Mouse (Mus musculus): Measurements from ENCODE around the gene Gabarap. TPM values are rescaled to one million over a fixed set of nuclear protein-coding genes. Genes with fewer than 3 reads are reported as not detected.
A peak's percentile ranks its signal among the peaks of the same experiment; 100 is the strongest.
"Not testable (repeated sequence)": the region's sequence is repeated elsewhere in the genome, so short reads cannot be mapped to it uniquely, and the experiment has no call there.

Gene Gabarap
- 527 and 539 TPM in 2 replicates for polyA plus RNA-seq (2016; fragmentation: Nextera tagmentation; extraction: Ambion mirVana)

- peaks cover 55% of the 10 kb centered on the region for H3K36me3 ChIP-seq (replicated peaks)
These were observed at the start of gene Gabarap for GRCm38 (mm10) chr11:69990850-69991691. Gene Gabarap (plus strand): TSS chr11:69991143.

GRCm38 (mm10) chr11:69945216-69945615 is 45.7 kb upstream of the Gabarap start:
- H3K4me3 ChIP-seq (replicated peaks) = no peak overlapping the region
- H3K36me3 ChIP-seq (replicated peaks) = peaks cover 18% of the 10 kb centered on the region
- ATAC-seq (ENCODE audit: low FRiP score) = no peak
- H3K9me3 ChIP-seq = no peaks in the 10 kb centered on the region
- H3K27ac ChIP-seq = no peak overlapping the region
- 0 out of 2 replicates have a peak, but pooled peaks cover 3% of the 10 kb centered on the region for H3K27me3 ChIP-seq
- H3K9ac ChIP-seq = no peak overlapping the region
- H3K4me2 ChIP-seq = no peak overlapping the region
- 85% methylated on average over 13 of the region's 13 CpGs for WGBS
- H3K4me1 ChIP-seq = peaks cover 25% of the 10 kb centered on the region

More at GRCm38 (mm10) chr11:69990850-69991691, at the start of gene Gabarap:
- no peaks in the 10 kb centered on the region for H3K27me3 ChIP-seq
- under 1% methylated on average over 40 of the region's 40 CpGs for WGBS
- no peaks in the 10 kb centered on the region for H3K9me3 ChIP-seq
- H3K4me3 ChIP-seq (replicated peaks) = peak within 1 kb of the TSS; percentile 75
- H3K27ac ChIP-seq = peak within 1 kb of the TSS; percentile 94
- peak within 1 kb of the TSS; percentile 91 for H3K9ac ChIP-seq
- H3K4me2 ChIP-seq = peak within 1 kb of the TSS; percentile 72
- ATAC-seq (ENCODE audit: low FRiP score) = peak; percentile 73
- peaks cover 21% of the 10 kb centered on the region for H3K4me1 ChIP-seq

GRCm38 (mm10) chr11:69945997-69946891 is 44.7 kb upstream of the Gabarap start:
- Histone ChIP-seq H3K9ac (no peak overlapping the region), H3K4me2 (peak overlapping the region; percentile 68; the same call in 1 of the 2 replicates), H3K4me3 (replicated peaks) (peak overlapping the region; percentile 45; the same call in 1 of the 2 replicates), H3K36me3 (replicated peaks) (peaks cover 18% of the 10 kb centered on the region), H3K27ac (no peak overlapping the region), H3K9me3 (no peaks in the 10 kb centered on the region), H3K4me1 (peaks cover 25% of the 10 kb centered on the region), H3K27me3 (peaks cover 9% of the 10 kb centered on the region; the same call in 1 of the 2 replicates)
- ATAC-seq (ENCODE audit: low FRiP score) = no peak
- WGBS = 92% methylated on average over 18 of the region's 18 CpGs

DNA sequence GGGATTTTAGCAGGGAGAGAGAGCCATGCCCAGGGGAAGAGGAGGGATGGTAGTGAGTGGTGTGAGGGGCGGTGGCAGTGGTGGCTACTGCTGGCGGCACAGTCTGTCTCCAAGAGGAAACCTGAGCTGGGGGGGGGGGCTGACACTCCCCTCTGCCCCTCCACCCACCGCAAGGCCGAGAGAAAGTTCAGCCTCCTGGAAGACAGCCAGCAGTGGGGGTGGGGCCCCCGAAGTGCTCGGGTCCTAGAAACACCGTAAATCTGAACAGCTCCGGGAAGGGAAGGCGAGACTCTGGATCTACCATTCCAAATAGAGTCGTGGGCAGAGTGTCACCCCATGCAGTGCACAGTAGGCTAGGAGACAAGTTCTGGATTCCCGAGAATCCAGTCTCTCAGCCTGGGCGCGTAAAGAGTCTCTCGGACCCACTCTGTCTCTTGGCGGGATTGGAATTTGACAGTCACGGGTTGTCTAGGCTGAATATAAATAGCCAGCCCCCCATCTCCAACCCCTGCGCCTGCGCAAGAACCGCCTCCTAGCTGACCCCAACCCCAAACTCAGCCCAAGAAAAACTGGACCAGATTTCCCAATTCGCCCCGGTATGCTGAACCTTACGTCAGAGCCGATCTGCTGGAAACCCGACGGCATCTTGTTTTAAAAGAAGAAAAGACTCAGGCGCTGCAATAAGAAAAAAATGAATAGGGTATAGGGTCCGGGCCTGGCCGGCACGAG is 43.4 kb upstream of the Gabarap start:
- peak overlapping the region; percentile 68 for H3K4me2 ChIP-seq
- H3K9me3 ChIP-seq = no peaks in the 10 kb centered on the region
- H3K27ac ChIP-seq = peak overlapping the region; percentile 71
- H3K4me3 ChIP-seq (replicated peaks) = peak overlapping the region; percentile 45
- H3K4me1 ChIP-seq = peaks cover 25% of the 10 kb centered on the region
- 3% methylated on average over 29 of the region's 29 CpGs for WGBS
- H3K9ac ChIP-seq = peak overlapping the region; percentile 56
- peaks cover 13% of the 10 kb centered on the region for H3K27me3 ChIP-seq
- H3K36me3 ChIP-seq (replicated peaks) = peaks cover 18% of the 10 kb centered on the region
- peak; percentile 39 for ATAC-seq (ENCODE audit: low FRiP score)

DNA sequence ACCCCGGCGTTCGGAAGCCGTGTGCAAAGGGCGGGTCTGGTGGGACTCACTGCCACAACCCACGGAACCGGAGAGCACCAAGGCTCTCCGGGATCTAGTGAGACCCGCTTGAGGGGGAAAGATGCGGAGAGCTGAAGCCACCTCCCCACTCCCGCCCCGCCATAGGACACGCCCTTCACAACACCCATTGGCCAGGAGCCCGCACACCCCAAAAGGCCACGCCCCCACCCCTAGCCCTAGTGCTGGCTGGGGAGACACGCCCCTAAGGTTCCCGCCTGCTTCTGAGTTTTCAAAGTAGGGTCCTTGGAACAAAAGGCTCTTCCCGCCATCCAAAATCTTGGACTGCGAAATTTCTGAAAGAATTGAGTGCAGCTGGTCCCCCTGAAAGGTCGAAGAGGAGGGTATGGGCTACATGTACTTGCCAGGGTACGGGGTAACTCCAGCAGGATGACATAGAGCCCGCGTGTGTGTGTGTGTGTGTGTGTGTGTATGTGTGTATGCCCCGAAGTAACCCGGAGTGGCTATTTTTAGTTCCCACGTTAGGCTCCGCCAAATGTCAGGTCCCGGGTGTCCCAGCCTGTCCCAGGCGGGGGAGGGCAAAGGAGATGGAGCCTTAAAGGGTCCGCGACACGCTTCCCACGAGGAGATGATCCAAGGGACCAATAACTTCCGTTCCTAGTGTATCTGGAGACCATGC is 42.7 kb upstream of the Gabarap start, which contains the start of gene Slc2a4:
Gene Slc2a4 (minus strand): TSS at position 123 of the 697 bp plus-strand sequence.
- H3K27ac ChIP-seq = peak within 1 kb of the TSS; percentile 92
- H3K36me3 ChIP-seq (replicated peaks) = peaks cover 18% of the 10 kb centered on the region
- H3K9ac ChIP-seq = peak within 1 kb of the TSS; percentile 57
- no peaks in the 10 kb centered on the region for H3K9me3 ChIP-seq
- peaks cover 13% of the 10 kb centered on the region for H3K27me3 ChIP-seq
- WGBS = 1% methylated on average over 34 of the region's 34 CpGs
- ATAC-seq (ENCODE audit: low FRiP score) = peak; percentile 96
- H3K4me3 ChIP-seq (replicated peaks) = peak within 1 kb of the TSS; percentile 45
- peaks cover 25% of the 10 kb centered on the region for H3K4me1 ChIP-seq
- peak within 1 kb of the TSS; percentile 68 for H3K4me2 ChIP-seq

GRCm38 (mm10) chr11:69948763-69949150 is 42.2 kb upstream of the Gabarap start:
- peak; percentile 58 for ATAC-seq (ENCODE audit: low FRiP score)
- H3K27me3 ChIP-seq = peaks cover 13% of the 10 kb centered on the region
- WGBS = 0% methylated on average over 14 of the region's 14 CpGs
- peak overlapping the region; percentile 68 for H3K4me2 ChIP-seq
- peak overlapping the region; percentile 92 for H3K27ac ChIP-seq
- H3K4me3 ChIP-seq (replicated peaks) = peak overlapping the region; percentile 45
- H3K9ac ChIP-seq = peak overlapping the region; percentile 57
- H3K36me3 ChIP-seq (replicated peaks) = peaks cover 17% of the 10 kb centered on the region
- peaks cover 25% of the 10 kb centered on the region for H3K4me1 ChIP-seq
- H3K9me3 ChIP-seq = no peaks in the 10 kb centered on the region

DNA sequence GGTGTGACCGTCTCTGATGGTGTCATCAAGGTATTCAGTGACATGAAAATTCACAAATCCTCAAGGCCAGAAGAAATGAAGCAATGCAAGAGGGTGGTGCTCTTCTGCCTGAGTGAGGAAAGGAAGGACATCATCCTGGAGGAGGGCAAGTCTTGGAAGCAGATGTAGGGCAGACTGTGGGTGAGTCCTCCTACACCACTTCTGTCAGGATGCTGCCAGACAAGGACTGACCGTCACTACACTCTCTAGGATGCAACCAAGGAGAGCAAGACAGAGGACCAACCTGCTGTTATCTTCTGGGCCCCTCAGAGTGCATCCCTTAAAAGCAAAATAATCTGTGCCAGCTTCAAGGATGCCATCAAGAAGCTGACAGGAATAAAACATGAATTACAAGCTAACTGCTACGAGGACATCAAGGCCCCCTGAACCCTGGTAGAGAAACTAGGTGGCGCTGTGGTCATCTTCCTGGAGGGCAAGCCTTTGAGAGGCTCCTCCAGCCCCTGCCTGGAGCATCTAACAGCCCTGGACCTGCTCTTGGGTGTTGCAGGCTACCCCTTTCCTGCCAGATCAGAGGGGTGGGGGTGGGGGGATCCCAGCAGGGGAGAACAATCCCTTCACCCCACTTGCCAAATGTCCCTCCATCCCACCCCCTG is 40.0 kb upstream of the Gabarap start:
- Histone ChIP-seq H3K4me3 (replicated peaks) (no peak overlapping the region), H3K27me3 (peaks cover 13% of the 10 kb centered on the region), H3K36me3 (replicated peaks) (no peaks in the 10 kb centered on the region), H3K9ac (peak overlapping the region; percentile 17; the same call in 1 of the 2 replicates), H3K4me1 (peaks cover 25% of the 10 kb centered on the region), H3K4me2 (no peak overlapping the region), H3K27ac (no peak overlapping the region), H3K9me3 (no peaks in the 10 kb centered on the region)
- 46% methylated on average over 4 of the region's 4 CpGs for WGBS
- no peak for ATAC-seq (ENCODE audit: low FRiP score)

DNA sequence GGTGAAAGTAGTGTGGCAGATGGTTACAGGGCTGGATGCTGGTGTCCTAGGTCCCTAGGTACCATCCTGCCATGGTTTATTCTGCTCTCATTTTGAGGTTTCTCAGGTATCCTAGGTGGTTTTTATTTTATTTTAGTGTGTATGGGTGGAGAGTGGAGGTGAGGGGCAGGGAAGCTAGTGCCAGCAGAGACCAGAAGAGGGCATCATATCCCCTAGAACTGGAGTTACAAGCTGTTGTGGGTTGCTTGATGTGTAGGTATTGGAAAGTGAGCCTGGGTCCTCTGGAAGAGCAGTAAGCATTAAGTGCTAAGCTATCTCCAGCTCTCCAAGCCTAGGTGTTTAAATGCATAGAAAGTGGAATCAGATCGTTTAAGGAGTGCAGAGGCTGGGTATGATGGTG is 38.7 kb upstream of the Gabarap start:
- no peak for ATAC-seq (ENCODE audit: low FRiP score)
- 53% methylated on average over 1 of the region's 1 CpGs for WGBS
- Histone ChIP-seq H3K27me3 (peaks cover 13% of the 10 kb centered on the region), H3K9me3 (no peaks in the 10 kb centered on the region), H3K27ac (no peak overlapping the region), H3K4me3 (replicated peaks) (no peak overlapping the region), H3K9ac (no peak overlapping the region), H3K36me3 (replicated peaks) (no peaks in the 10 kb centered on the region), H3K4me1 (peaks cover 14% of the 10 kb centered on the region), H3K4me2 (no peak overlapping the region)

- Histone ChIP-seq H3K4me1 (peaks cover 7% of the 10 kb centered on the region), H3K4me2 (no peak overlapping the region), H3K27me3 (peaks cover 14% of the 10 kb centered on the region), H3K9ac (no peak overlapping the region), H3K9me3 (no peaks in the 10 kb centered on the region), H3K4me3 (replicated peaks) (no peak overlapping the region), H3K27ac (no peak overlapping the region), H3K36me3 (replicated peaks) (no peaks in the 10 kb centered on the region)
- 72% methylated on average over 11 of the region's 11 CpGs for WGBS
- no peak for ATAC-seq (ENCODE audit: low FRiP score)
These were observed 37.6 kb upstream of the Gabarap start for GRCm38 (mm10) chr11:69953267-69953915.

DNA sequence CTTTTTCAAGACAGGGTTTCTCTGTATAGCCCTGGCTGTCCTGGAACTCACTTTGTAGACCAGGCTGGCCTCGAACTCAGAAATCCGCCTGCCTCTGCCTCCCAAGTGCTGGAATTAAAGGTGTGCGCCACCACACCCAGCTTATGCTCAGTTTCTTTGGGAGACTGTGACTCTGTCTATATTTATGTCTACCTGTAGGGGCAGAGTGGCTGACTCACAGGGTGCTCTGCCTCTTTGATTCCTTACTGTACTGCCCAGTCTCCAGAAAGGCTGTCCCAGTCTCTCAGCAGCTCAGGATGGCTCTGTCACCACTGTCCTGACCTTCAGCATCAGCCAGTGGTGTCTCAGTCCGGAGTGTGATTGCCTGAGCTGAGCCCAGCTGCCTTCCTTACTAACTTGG is 35.3 kb upstream of the Gabarap start:
- H3K27ac ChIP-seq; H3K9ac ChIP-seq; ATAC-seq (ENCODE audit: low FRiP score); H3K4me1 ChIP-seq; H3K4me3 ChIP-seq (replicated peaks); H3K36me3 ChIP-seq (replicated peaks); H3K9me3 ChIP-seq; H3K4me2 ChIP-seq: not testable (repeated sequence)
- WGBS = 71% methylated on average over 4 of the region's 4 CpGs
- peaks cover 27% of the 10 kb centered on the region for H3K27me3 ChIP-seq
